23 mouse cellular contexts compared by ENCODE assay signal in genomic region chr13:31292584-31293387, GRCm38 (mm10).
A peak's percentile ranks its signal among the peaks of the same experiment; 100 is the strongest.
DNase-seq lines count a peak whose midpoint lies in the region; ATAC-seq and TF ChIP-seq lines count a peak whose summit lies in the region.
"Had no signal": no experiment of that assay in that cellular context is flagged by ENCODE, and none has a peak within 500 bp of the region (broad histone marks: within the 10 kb centered on the region; RNA-seq: fewer than 3 reads in every experiment).

No protein-coding gene starts in this region.

- ATAC-seq in midbrain, embryonic 11.5 days (ENCODE audit: low FRiP score): no peak
- ATAC-seq in midbrain, embryonic 14.5 days (ENCODE audit: low FRiP score, low TSS enrichment): no peak
- ATAC-seq in megakaryocyte, adult 5-6 weeks (ENCODE audit: poor library complexity, severe bottlenecking): peak; percentile 77
- ATAC-seq: forebrain, embryonic 13.5 days; liver, embryonic 12.5 days; midbrain, embryonic 16.5 days; Patski had no signal

- TF ChIP-seq CTCF in cerebellum, adult 2 months (IDR thresholded peaks at IDR 0.05; ENCODE audit: borderline replicate concordance, insufficient read depth, low read depth, low read length): no peak

- H3K4me3 ChIP-seq in midbrain, embryonic 11.5 days (ENCODE audit: low read depth, low read length): no peak overlapping the region
- H3K4me3 ChIP-seq in midbrain, embryonic 14.5 days (replicated peaks; ENCODE audit: low read depth, low read length): no peak overlapping the region
- no peak overlapping the region for H3K4me3 ChIP-seq in cerebellum, adult 2 months (replicated peaks; ENCODE audit: insufficient read depth, low read depth, low read length)
- H3K4me3 ChIP-seq: forebrain, embryonic 13.5 days; heart, embryonic 13.5 days; kidney, embryonic 15.5 days; limb, embryonic 13.5 days; liver, embryonic 12.5 days had no signal

- H3K27ac ChIP-seq in midbrain, embryonic 11.5 days (ENCODE audit: low read depth, low read length): no peak overlapping the region
- no peak overlapping the region for H3K27ac ChIP-seq in midbrain, embryonic 14.5 days (replicated peaks; ENCODE audit: low read depth, low read length)
- no peak overlapping the region for H3K27ac ChIP-seq in cerebellum, adult 2 months (ENCODE audit: insufficient read depth, low read length)
- H3K27ac ChIP-seq: forebrain, embryonic 13.5 days; heart, embryonic 13.5 days; hindbrain, embryonic 14.5 days; kidney, embryonic 15.5 days; limb, embryonic 13.5 days; liver, embryonic 12.5 days had no signal

- H3K4me2 ChIP-seq in midbrain, embryonic 11.5 days: no peak overlapping the region
- no peak overlapping the region for H3K4me2 ChIP-seq in midbrain, embryonic 14.5 days (ENCODE audit: low read length)
- H3K4me2 ChIP-seq: forebrain, embryonic 13.5 days; heart, embryonic 13.5 days; hindbrain, embryonic 14.5 days; kidney, embryonic 15.5 days; limb, embryonic 13.5 days; liver, embryonic 12.5 days had no signal

- TF ChIP-seq POLR2A in cerebellum, adult 2 months (IDR thresholded peaks at IDR 0.05; ENCODE audit: borderline replicate concordance, insufficient read depth, low read length): no peak

- no peaks in the 10 kb centered on the region for H3K36me3 ChIP-seq in midbrain, embryonic 11.5 days (ENCODE audit: control insufficient read depth, insufficient read depth, low read length)
- no peaks in the 10 kb centered on the region for H3K36me3 ChIP-seq in midbrain, embryonic 14.5 days (ENCODE audit: control insufficient read depth, insufficient read depth, low read length)
- H3K36me3 ChIP-seq: heart, embryonic 13.5 days; kidney, embryonic 15.5 days; limb, embryonic 13.5 days; liver, embryonic 12.5 days had no signal

- H3K9me3 ChIP-seq in midbrain, embryonic 11.5 days (ENCODE audit: control insufficient read depth, low read length): no peaks in the 10 kb centered on the region
- no peaks in the 10 kb centered on the region for H3K9me3 ChIP-seq in midbrain, embryonic 14.5 days (ENCODE audit: control insufficient read depth, low read length)
- H3K9me3 ChIP-seq: forebrain, embryonic 13.5 days; heart, embryonic 13.5 days; kidney, embryonic 15.5 days; limb, embryonic 13.5 days; liver, embryonic 12.5 days had no signal

- no peak overlapping the region for H3K9ac ChIP-seq in midbrain, embryonic 11.5 days (ENCODE audit: low read length)
- no peak overlapping the region for H3K9ac ChIP-seq in midbrain, embryonic 14.5 days (replicated peaks; ENCODE audit: low read length)
- H3K9ac ChIP-seq: forebrain, embryonic 13.5 days; heart, embryonic 13.5 days; hindbrain, embryonic 14.5 days; kidney, embryonic 15.5 days; limb, embryonic 13.5 days; liver, embryonic 12.5 days had no signal

- 85% methylated on average over 13 of the region's 13 CpGs for WGBS in midbrain, embryonic 11.5 days
- WGBS in midbrain, embryonic 14.5 days: 90% methylated on average over 13 of the region's 13 CpGs
- WGBS in cerebellum, adult 2 months: 86% methylated on average over 13 of the region's 13 CpGs

- no peaks in the 10 kb centered on the region for H3K4me1 ChIP-seq in midbrain, embryonic 11.5 days (ENCODE audit: control insufficient read depth, insufficient read depth, low read length)
- H3K4me1 ChIP-seq in midbrain, embryonic 14.5 days (ENCODE audit: control insufficient read depth, insufficient read depth, low read length): no peaks in the 10 kb centered on the region
- no peaks in the 10 kb centered on the region for H3K4me1 ChIP-seq in cerebellum, adult 2 months (ENCODE audit: control insufficient read depth, insufficient read depth, low read length)
- H3K4me1 ChIP-seq: forebrain, embryonic 13.5 days; kidney, embryonic 15.5 days; liver, embryonic 12.5 days had no signal

- DNase-seq in midbrain, embryonic 11.5 days (ENCODE audit: low spot score, missing footprints): peak; percentile 57
- no peak for DNase-seq in midbrain, embryonic 14.5 days
- DNase-seq in WW6 (ENCODE audit: low read depth, low spot score): peak; percentile 3
- DNase-seq in cerebellum, adult 2 months: no peak
- no peak for DNase-seq in thymus, postnatal 14 days
- no peak for DNase-seq in kidney, postnatal 36 days
- DNase-seq: adrenal gland, postnatal 14 days; cerebellum, adult 8-10 months; cerebellum, postnatal 36 days; heart, postnatal 14 days; kidney, adult 11 months; kidney, postnatal 4 days; lung, adult 2 months; thymus, postnatal 25 days had no signal

- no peaks in the 10 kb centered on the region for H3K27me3 ChIP-seq in midbrain, embryonic 11.5 days (ENCODE audit: control insufficient read depth, insufficient read depth, low read length)
- H3K27me3 ChIP-seq in midbrain, embryonic 14.5 days (ENCODE audit: control insufficient read depth, insufficient read depth, low read length): no peaks in the 10 kb centered on the region
- H3K27me3 ChIP-seq in cerebellum, adult 2 months (ENCODE audit: control insufficient read depth, insufficient read depth, low read length): no peaks in the 10 kb centered on the region
- H3K27me3 ChIP-seq: forebrain, embryonic 13.5 days; kidney, embryonic 15.5 days; liver, embryonic 12.5 days; Patski had no signal

Comparison
In these comparisons a context has a peak if more than half of its experiments do, and no peak if none do; other contexts are left out.
1. DNase-seq: peak in midbrain, embryonic 11.5 days (single experiment) and WW6 (single experiment); none in midbrain, embryonic 14.5 days (single experiment), cerebellum, adult 2 months (0 of 2), thymus, postnatal 14 days (single experiment) and kidney, postnatal 36 days (0 of 2).